Mouse (Mus musculus): Measurements from ENCODE around the gene Uba7. TPM values are rescaled to one million over a fixed set of nuclear protein-coding genes. Genes with fewer than 3 reads are reported as not detected.

Gene Uba7
- total RNA-seq, 2 experiments from 2014 or later = 30.1 to 34.4 TPM

- no peak for ATAC-seq (replicated peaks; ENCODE audit: poor library complexity)
Observed at GRCm38 (mm10) chr9:107961351-107961762, 13.9 kb upstream of the Uba7 start.

GRCm38 (mm10) chr9:107961881-107962280, 13.4 kb upstream of the Uba7 start:
- ATAC-seq (replicated peaks; ENCODE audit: poor library complexity) = 0 out of 2 replicates have a peak, but pooled peaks have one; percentile 23

- no peak for ATAC-seq (replicated peaks; ENCODE audit: poor library complexity)
Observed at GRCm38 (mm10) chr9:107962916-107963315, 12.4 kb upstream of the Uba7 start.

GRCm38 (mm10) chr9:107963700-107964099, 11.6 kb upstream of the Uba7 start:
- ATAC-seq (replicated peaks; ENCODE audit: poor library complexity) = peak; percentile 80

- ATAC-seq (replicated peaks; ENCODE audit: poor library complexity) = no peak
Observed at GRCm38 (mm10) chr9:107964681-107965080, 10.6 kb upstream of the Uba7 start.

- no peak for ATAC-seq (replicated peaks; ENCODE audit: poor library complexity)
Observed at GRCm38 (mm10) chr9:107966676-107967075, 8.6 kb upstream of the Uba7 start.

GRCm38 (mm10) chr9:107967437-107967836, 7.9 kb upstream of the Uba7 start:
- ATAC-seq (replicated peaks; ENCODE audit: poor library complexity) = no peak

GRCm38 (mm10) chr9:107968531-107968930, 6.8 kb upstream of the Uba7 start:
- no peak for ATAC-seq (replicated peaks; ENCODE audit: poor library complexity)

GRCm38 (mm10) chr9:107970311-107970710, 5.0 kb upstream of the Uba7 start:
- ATAC-seq (replicated peaks; ENCODE audit: poor library complexity) = no peak

GRCm38 (mm10) chr9:107971690-107972541, 3.4 kb upstream of the Uba7 start:
- peak; percentile 71 for ATAC-seq (replicated peaks; ENCODE audit: poor library complexity)

GRCm38 (mm10) chr9:107974491-107975171, 674 bp upstream of the Uba7 start:
- peak; percentile 45 for ATAC-seq (replicated peaks; ENCODE audit: poor library complexity)

- ATAC-seq (replicated peaks; ENCODE audit: poor library complexity) = no peak
Observed at GRCm38 (mm10) chr9:107978815-107979214, 3.5 kb downstream of the Uba7 start.

- 0 out of 2 replicates have a peak, but pooled peaks have one; percentile 3 for ATAC-seq (replicated peaks; ENCODE audit: poor library complexity)
Observed at GRCm38 (mm10) chr9:107981684-107982605, 6.6 kb downstream of the Uba7 start.

- peak; percentile 61 for ATAC-seq (replicated peaks; ENCODE audit: poor library complexity)
Observed at GRCm38 (mm10) chr9:107982681-107983346, 7.5 kb downstream of the Uba7 start, which contains the start of gene Gm20661. TSS of gene Gm20661 (plus strand) at chr9:107983058.

- peak; percentile 36 for ATAC-seq (replicated peaks; ENCODE audit: poor library complexity)
Observed at GRCm38 (mm10) chr9:107983421-107983890, 8.2 kb downstream of the Uba7 start.

GRCm38 (mm10) chr9:107984052-107984753, 8.9 kb downstream of the Uba7 start:
- no peak for ATAC-seq (replicated peaks; ENCODE audit: poor library complexity)

- ATAC-seq (replicated peaks; ENCODE audit: poor library complexity) = no peak
Observed at GRCm38 (mm10) chr9:107984754-107985055, 9.4 kb downstream of the Uba7 start.

- peak; percentile 49 for ATAC-seq (replicated peaks; ENCODE audit: poor library complexity)
Observed at GRCm38 (mm10) chr9:107985131-107986119, 10.1 kb downstream of the Uba7 start, which contains the start of gene Inka1. TSS of gene Inka1 (minus strand) at chr9:107985879.

All from megakaryocyte progenitor cell, adult 5-6 weeks (primary cell).